Mouse (Mus musculus) midbrain, embryonic 11.5 days (tissue): ENCODE measurements around the gene Ypel5. TPM values are rescaled to one million over a fixed set of nuclear protein-coding genes. Genes with fewer than 3 reads are reported as not detected.
A peak's percentile ranks its signal among the peaks of the same experiment; 100 is the strongest.

ENCODE experiments used
- ATAC-seq: fragments of 200-750 bp; cut with Nextera tagmentation; 2 replicates; pipeline ENCODE4 v1.8.0; 2017; ENCODE audit warnings: moderate TSS enrichment, moderate library complexity; ENCODE audit not compliant: low FRiP score
- DNase-seq: peaks from one replicate; pipeline ENCODE4 v3.0.0; 2015; ENCODE audit warnings: low spot score; ENCODE audit errors: missing footprints
- H3K27ac ChIP-seq: fragments of 300-500 bp; sonication (generic); 2 replicates; pipeline ENCODE4 v1.5.1; 2014; ENCODE audit warnings: low read depth, low read length
- H3K27me3 ChIP-seq: fragments of 300-500 bp; sonication (generic); 2 replicates; pipeline ENCODE4 v1.6.1; 2014; ENCODE audit warnings: mild to moderate bottlenecking, low read length, moderate library complexity, mixed read lengths; ENCODE audit not compliant: control insufficient read depth, insufficient read depth
- H3K36me3 ChIP-seq: fragments of 300-500 bp; sonication (generic); 2 replicates; pipeline ENCODE4 v1.6.1; 2014; ENCODE audit warnings: mild to moderate bottlenecking, low read length, moderate library complexity, mixed read lengths; ENCODE audit not compliant: control insufficient read depth, insufficient read depth
- H3K4me1 ChIP-seq: fragments of 300-500 bp; sonication (generic); 2 replicates; pipeline ENCODE4 v1.6.1; 2014; ENCODE audit warnings: low read length; ENCODE audit not compliant: control insufficient read depth, insufficient read depth
- H3K4me2 ChIP-seq: fragments of 300-500 bp; sonication (generic); 2 replicates; pipeline ENCODE4 v1.6.1; 2014; ENCODE audit warnings: mild to moderate bottlenecking, moderate library complexity
- H3K4me3 ChIP-seq: fragments of 300-500 bp; sonication (generic); 2 replicates; pipeline ENCODE4 v1.5.1; 2014; ENCODE audit warnings: low read depth, low read length
- H3K9ac ChIP-seq: fragments of 300-500 bp; sonication (generic); 2 replicates; pipeline ENCODE4 v1.6.1; 2014; ENCODE audit warnings: low read length
- H3K9me3 ChIP-seq: fragments of 300-500 bp; sonication (generic); 2 replicates; pipeline ENCODE4 v1.6.1; 2016; ENCODE audit warnings: low read length; ENCODE audit not compliant: control insufficient read depth
- WGBS: fragments of 180-500 bp; shearing (Covaris S2); extraction: QIAGEN DNeasy Blood & Tissue Kit; methylation state at CpG from one replicate; pipeline ENCODE4 v1.1.7; 2014; 5-methylcytosine and 5-hydroxymethylcytosine counted together
- polyA plus RNA-seq: library from polyadenylated mRNA; unstranded; fragments of >200 nt; fragmentation: Nextera tagmentation; extraction: Ambion mirVana; gene quantifications from 2 replicates; pipeline ENCODE4 v1.2.1, GENCODE M21; 2014

Gene Ypel5
- polyA plus RNA-seq, 1 experiment from 2014 or later = 64.5 TPM

DNA sequence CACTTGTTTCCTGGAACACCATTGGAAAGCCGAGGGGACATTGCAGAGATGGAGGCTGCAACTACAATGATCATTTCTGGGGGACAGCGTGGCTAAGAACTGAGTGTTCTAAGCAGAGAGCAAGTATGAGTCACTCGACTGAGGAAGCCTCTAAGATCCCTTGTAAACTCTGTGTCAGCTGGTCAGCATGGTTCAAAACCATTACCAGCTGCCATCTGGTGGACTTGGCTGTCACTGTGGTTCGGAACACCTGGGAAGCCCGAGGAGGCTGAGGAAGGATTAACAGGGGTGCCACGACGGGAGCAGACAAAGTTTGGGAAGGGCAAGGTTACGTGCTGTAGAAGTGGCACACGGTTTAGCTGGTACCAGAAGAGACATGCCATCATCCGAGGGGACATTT is 27.0 kb downstream of the Ypel5 start:
- H3K27me3 ChIP-seq = no peaks in the 10 kb centered on the region
- 80% methylated on average over 10 of the region's 10 CpGs for WGBS
- H3K4me3 ChIP-seq = no peak overlapping the region
- no peak overlapping the region for H3K27ac ChIP-seq
- no peak for ATAC-seq
- no peaks in the 10 kb centered on the region for H3K9me3 ChIP-seq
- H3K4me1 ChIP-seq = no peaks in the 10 kb centered on the region
- DNase-seq = no peak
- H3K9ac ChIP-seq = no peak overlapping the region
- H3K4me2 ChIP-seq = no peak overlapping the region
- H3K36me3 ChIP-seq = no peaks in the 10 kb centered on the region

DNA sequence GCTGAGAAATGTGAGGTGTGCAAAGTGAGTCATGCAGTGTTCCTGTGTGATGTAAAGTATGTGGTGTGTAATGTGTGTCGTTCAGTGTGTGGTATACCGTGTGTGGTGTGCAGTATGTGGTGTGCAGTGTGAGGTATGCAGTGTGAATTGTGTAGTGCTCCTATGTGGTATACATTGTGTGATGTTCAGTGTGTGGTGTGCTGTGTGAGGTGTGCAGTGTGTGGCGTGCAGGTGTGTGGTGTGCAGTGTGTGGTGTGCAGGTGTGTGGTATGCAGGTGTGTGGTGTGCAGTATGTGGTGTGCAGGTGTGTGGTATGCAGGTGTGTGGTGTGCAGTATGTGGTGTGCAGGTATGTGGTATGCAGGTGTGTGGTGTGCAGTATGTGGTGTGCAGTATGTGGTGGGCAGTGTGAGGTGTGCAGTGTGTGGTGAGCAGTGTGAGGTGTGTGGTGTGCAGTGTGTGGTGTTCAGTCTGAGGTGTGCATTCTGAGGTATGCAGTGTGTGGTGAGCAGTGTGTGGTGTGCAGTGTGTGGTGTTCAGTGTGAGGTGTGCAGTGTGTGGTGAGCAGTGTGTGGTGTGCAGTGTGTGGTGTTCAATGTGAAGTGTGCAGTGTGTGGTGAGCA is 30.5 kb downstream of the Ypel5 start:
- Histone ChIP-seq H3K27me3 (no peaks in the 10 kb centered on the region), H3K27ac (no peak overlapping the region), H3K4me3 (no peak overlapping the region), H3K36me3 (no peaks in the 10 kb centered on the region), H3K9me3 (no peaks in the 10 kb centered on the region), H3K4me1 (no peaks in the 10 kb centered on the region), H3K9ac (no peak overlapping the region), H3K4me2 (no peak overlapping the region)
- DNase-seq (no peak), ATAC-seq (no peak)
- 87% methylated on average over 3 of the region's 3 CpGs for WGBS

GRCm38 (mm10) chr17:72868181-72868580 is 31.9 kb downstream of the Ypel5 start:
- WGBS = 82% methylated on average over 2 of the region's 2 CpGs
- DNase-seq (no peak), ATAC-seq (no peak)
- no peak overlapping the region for H3K9ac ChIP-seq
- H3K36me3 ChIP-seq = no peaks in the 10 kb centered on the region
- no peaks in the 10 kb centered on the region for H3K4me1 ChIP-seq
- no peak overlapping the region for H3K4me3 ChIP-seq
- no peaks in the 10 kb centered on the region for H3K27me3 ChIP-seq
- no peak overlapping the region for H3K27ac ChIP-seq
- no peak overlapping the region for H3K4me2 ChIP-seq
- H3K9me3 ChIP-seq = no peaks in the 10 kb centered on the region

DNA sequence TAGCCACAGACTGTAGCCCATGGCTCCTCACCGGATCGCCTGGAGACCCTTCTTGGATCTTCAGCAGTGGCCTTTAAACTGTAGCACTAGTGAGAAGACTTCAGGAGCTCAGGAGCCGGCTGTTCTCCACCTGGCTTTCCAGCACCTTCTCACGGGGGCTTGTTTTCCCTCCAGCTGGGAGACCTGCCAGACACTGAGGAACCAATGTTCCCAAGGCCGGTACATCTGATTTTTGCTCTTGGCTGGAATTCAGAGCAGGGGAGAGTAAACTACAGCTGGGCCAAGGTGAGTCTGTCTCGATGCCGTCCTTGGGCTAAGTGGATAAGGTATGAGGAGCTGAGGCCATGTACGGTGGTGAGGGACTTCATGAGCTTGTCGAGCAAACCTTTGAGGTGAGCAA is 42.7 kb downstream of the Ypel5 start:
- ATAC-seq (no peak), DNase-seq (no peak)
- Histone ChIP-seq H3K9ac (no peak overlapping the region), H3K27me3 (no peaks in the 10 kb centered on the region), H3K4me3 (no peak overlapping the region), H3K27ac (no peak overlapping the region), H3K36me3 (no peaks in the 10 kb centered on the region), H3K4me2 (no peak overlapping the region), H3K4me1 (no peaks in the 10 kb centered on the region), H3K9me3 (no peaks in the 10 kb centered on the region)
- WGBS = 91% methylated on average over 9 of the region's 9 CpGs

- no peak for ATAC-seq
- no peaks in the 10 kb centered on the region for H3K4me1 ChIP-seq
- 79% methylated on average over 3 of the region's 3 CpGs for WGBS
These were observed 43.9 kb downstream of the Ypel5 start for GRCm38 (mm10) chr17:72880156-72880555.

DNA sequence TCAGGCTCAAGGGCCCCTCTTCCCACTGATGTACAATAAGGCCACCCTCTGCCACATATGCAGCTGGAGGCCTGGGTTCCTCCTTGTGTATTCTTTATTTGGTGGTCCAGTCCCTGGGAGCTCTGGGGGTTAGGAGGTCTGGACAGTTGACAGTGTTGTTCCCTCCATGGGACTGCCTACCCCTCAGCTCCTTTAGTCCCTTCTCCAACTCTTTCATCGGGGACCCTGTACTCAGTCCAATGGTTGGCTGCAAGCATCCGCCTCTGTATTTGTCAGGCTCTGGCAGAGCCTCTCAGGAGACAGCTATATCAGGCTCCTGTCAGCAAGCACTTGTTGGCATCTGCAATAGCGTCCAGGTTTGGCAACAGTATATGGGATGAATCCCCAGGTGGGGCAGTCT is 44.8 kb downstream of the Ypel5 start:
- no peaks in the 10 kb centered on the region for H3K4me1 ChIP-seq
- no peaks in the 10 kb centered on the region for H3K9me3 ChIP-seq
- no peaks in the 10 kb centered on the region for H3K36me3 ChIP-seq
- H3K27me3 ChIP-seq = no peaks in the 10 kb centered on the region
- no peak overlapping the region for H3K4me3 ChIP-seq
- no peak overlapping the region for H3K4me2 ChIP-seq
- ATAC-seq = no peak
- peak; percentile 39 for DNase-seq
- H3K27ac ChIP-seq = no peak overlapping the region
- H3K9ac ChIP-seq = no peak overlapping the region
- 81% methylated on average over 3 of the region's 3 CpGs for WGBS

More at GRCm38 (mm10) chr17:72880156-72880555, 43.9 kb downstream of the Ypel5 start:
- no peak overlapping the region for H3K9ac ChIP-seq
- no peak overlapping the region for H3K4me2 ChIP-seq
- no peak overlapping the region for H3K27ac ChIP-seq
- H3K4me3 ChIP-seq = no peak overlapping the region
- H3K9me3 ChIP-seq = no peaks in the 10 kb centered on the region
- no peaks in the 10 kb centered on the region for H3K27me3 ChIP-seq
- DNase-seq = no peak
- no peaks in the 10 kb centered on the region for H3K36me3 ChIP-seq

- ATAC-seq (no peak), DNase-seq (no peak)
- Histone ChIP-seq H3K4me2 (no peak overlapping the region), H3K4me3 (no peak overlapping the region), H3K4me1 (no peaks in the 10 kb centered on the region), H3K27ac (no peak overlapping the region), H3K9me3 (no peaks in the 10 kb centered on the region), H3K9ac (no peak overlapping the region), H3K27me3 (no peaks in the 10 kb centered on the region), H3K36me3 (no peaks in the 10 kb centered on the region)
- 47% methylated on average over 1 of the region's 1 CpGs for WGBS
These were observed 45.6 kb downstream of the Ypel5 start for GRCm38 (mm10) chr17:72881804-72882203.

- peak; percentile 93 for ATAC-seq
- Histone ChIP-seq H3K4me1 (peaks cover 9% of the 10 kb centered on the region; the same call in 1 of the 2 replicates), H3K4me2 (peak overlapping the region; percentile 2), H3K36me3 (no peaks in the 10 kb centered on the region), H3K9me3 (no peaks in the 10 kb centered on the region), H3K9ac (peak overlapping the region; percentile 38; the same call in 1 of the 2 replicates), H3K4me3 (no peak overlapping the region), H3K27me3 (no peaks in the 10 kb centered on the region), H3K27ac (no peak overlapping the region)
- WGBS = 9% methylated on average over 18 of the region's 20 CpGs
- peak; percentile 96 for DNase-seq
These were observed 53.5 kb downstream of the Ypel5 start for GRCm38 (mm10) chr17:72889556-72890397.

GRCm38 (mm10) chr17:72890398-72890898 is 54.2 kb downstream of the Ypel5 start:
- no peak overlapping the region for H3K9ac ChIP-seq
- no peak overlapping the region for H3K27ac ChIP-seq
- DNase-seq = peak; percentile 89
- ATAC-seq = peak; percentile 63
- no peak overlapping the region for H3K4me2 ChIP-seq
- no peaks in the 10 kb centered on the region for H3K9me3 ChIP-seq
- H3K27me3 ChIP-seq = no peaks in the 10 kb centered on the region
- H3K4me3 ChIP-seq = no peak overlapping the region
- peaks cover 9% of the 10 kb centered on the region; the same call in 1 of the 2 replicates for H3K4me1 ChIP-seq
- WGBS = 58% methylated on average over 8 of the region's 8 CpGs
- H3K36me3 ChIP-seq = no peaks in the 10 kb centered on the region
